Comparison of ENCODE assay signal across 8 mouse cellular contexts in the genomic region with DNA sequence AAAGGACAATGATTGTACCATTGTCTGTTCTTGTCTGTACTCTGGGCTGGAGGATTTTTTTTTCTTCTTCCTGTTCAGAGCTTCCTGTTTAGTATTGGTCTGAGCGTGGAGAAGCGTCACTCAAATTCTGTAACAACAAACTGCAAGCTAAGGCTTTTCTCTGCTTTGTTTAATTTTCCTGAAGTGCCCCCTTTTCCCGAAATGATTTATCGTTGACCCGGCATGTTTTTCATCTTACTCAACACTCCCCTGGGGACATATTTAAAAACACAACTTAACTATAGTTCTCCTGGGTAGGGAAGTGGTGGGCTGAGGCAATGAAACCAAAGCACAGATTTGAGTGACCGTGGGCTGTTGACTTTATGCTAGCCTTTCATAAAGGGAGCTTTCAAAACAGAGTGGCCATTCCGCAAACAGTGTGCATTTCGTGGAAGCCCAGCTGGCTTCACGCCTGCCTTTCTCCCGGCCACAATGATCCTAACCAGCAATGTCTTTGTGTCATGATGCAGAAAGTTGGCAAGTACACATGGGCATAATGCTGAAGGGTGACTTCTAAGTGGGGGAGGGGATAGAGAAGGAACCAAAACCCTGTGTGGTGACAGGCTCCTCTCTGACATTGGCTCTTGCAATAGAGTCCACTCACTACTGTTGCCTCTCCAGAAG.
DNase-seq lines count a peak whose midpoint lies in the region; ATAC-seq and TF ChIP-seq lines count a peak whose summit lies in the region.

No protein-coding gene starts in this region.

- intact Hi-C loops in left cerebral cortex, postnatal 4 days (cut with DNase I), result no loop called here

- CTCF ChIA-PET in Patski (lab: Charles Lee), result interaction anchor here (1.0 to 1.4 kb wide), 4 partner anchors 11 to 61 kb away, joined by 3 to 7 read pairs (median 3); no protein-coding TSS in a partner anchor

- ATAC-seq in kidney, embryonic 15.5 days (replicated peaks; ENCODE audit: low FRiP score), result no peak
- peak; percentile 47 for ATAC-seq in Patski
- peak; percentile 45 for ATAC-seq in granulocyte monocyte progenitor cell, adult 5-6 weeks (replicated peaks; ENCODE audit: poor library complexity, severe bottlenecking)
- 0 out of 2 replicates have a peak, but pooled peaks have one; percentile 41 for ATAC-seq in midbrain, embryonic 16.5 days

- no peaks in the 10 kb centered on the region for H3K36me3 ChIP-seq in kidney, embryonic 15.5 days
- no peaks in the 10 kb centered on the region for H3K36me3 ChIP-seq in midbrain, embryonic 16.5 days (ENCODE audit: control insufficient read depth, insufficient read depth, low read length)

- WGBS in kidney, embryonic 15.5 days, result 38% methylated on average over 10 of the region's 10 CpGs
- 63% methylated on average over 10 of the region's 10 CpGs for WGBS in midbrain, embryonic 16.5 days

- no peak for TF ChIP-seq CTCF in Patski (IDR thresholded peaks at IDR 0.05)

- no peak overlapping the region for H3K9ac ChIP-seq in kidney, embryonic 15.5 days
- H3K9ac ChIP-seq in midbrain, embryonic 16.5 days (ENCODE audit: low read depth, low read length), result no peak overlapping the region

- in situ Hi-C loops in Patski (cut with MboI; ENCODE audit: low pct_unique_long_range_greater_than_20kb), result no loop called here

- peaks cover 21% of the 10 kb centered on the region for H3K4me1 ChIP-seq in kidney, embryonic 15.5 days
- no peaks in the 10 kb centered on the region for H3K4me1 ChIP-seq in midbrain, embryonic 16.5 days (ENCODE audit: control insufficient read depth, insufficient read depth, low read length)

- no peak for DNase-seq in kidney, postnatal 25 days
- no peak for DNase-seq in Patski (ENCODE audit: low read depth, low spot score)
- peak; percentile 68 for DNase-seq in left cerebral cortex, postnatal 4 days
- no peak for DNase-seq in ovary, postnatal 14 days (ENCODE audit: low spot score)
- no peak for DNase-seq in c-Kit-positive CD71-positive TER-119-positive erythroid progenitor cells, embryonic 14.5 days (ENCODE audit: low spot score)

- H3K4me3 ChIP-seq in kidney, embryonic 15.5 days (replicated peaks), result no peak overlapping the region
- no peak overlapping the region for H3K4me3 ChIP-seq in midbrain, embryonic 16.5 days (ENCODE audit: low read depth, low read length)

- H3K9me3 ChIP-seq in kidney, embryonic 15.5 days (replicated peaks), result no peaks in the 10 kb centered on the region
- H3K9me3 ChIP-seq in midbrain, embryonic 16.5 days (replicated peaks; ENCODE audit: control insufficient read depth, low read length, poor library complexity, severe bottlenecking), result no peaks in the 10 kb centered on the region

- POLR2A ChIA-PET in Patski (lab: Charles Lee), result interaction anchor here (0.9 kb wide), 1 partner anchor 112 kb away, joined by 3 read pairs; no protein-coding TSS in a partner anchor

- H3K27ac ChIP-seq in kidney, embryonic 15.5 days, result peak overlapping the region; percentile 71
- peak overlapping the region; percentile 23; the same call in 1 of the 2 replicates for H3K27ac ChIP-seq in midbrain, embryonic 16.5 days (ENCODE audit: low read length)

- H3K4me2 ChIP-seq in kidney, embryonic 15.5 days, result peak overlapping the region; percentile 23; the same call in 1 of the 2 replicates
- no peak overlapping the region for H3K4me2 ChIP-seq in midbrain, embryonic 16.5 days (ENCODE audit: low read length)

- H3K27me3 ChIP-seq in kidney, embryonic 15.5 days, result no peaks in the 10 kb centered on the region
- no peaks in the 10 kb centered on the region for H3K27me3 ChIP-seq in Patski
- H3K27me3 ChIP-seq in midbrain, embryonic 16.5 days (ENCODE audit: control insufficient read depth, insufficient read depth, low read depth, low read length), result no peaks in the 10 kb centered on the region
